In the genomic region with DNA sequence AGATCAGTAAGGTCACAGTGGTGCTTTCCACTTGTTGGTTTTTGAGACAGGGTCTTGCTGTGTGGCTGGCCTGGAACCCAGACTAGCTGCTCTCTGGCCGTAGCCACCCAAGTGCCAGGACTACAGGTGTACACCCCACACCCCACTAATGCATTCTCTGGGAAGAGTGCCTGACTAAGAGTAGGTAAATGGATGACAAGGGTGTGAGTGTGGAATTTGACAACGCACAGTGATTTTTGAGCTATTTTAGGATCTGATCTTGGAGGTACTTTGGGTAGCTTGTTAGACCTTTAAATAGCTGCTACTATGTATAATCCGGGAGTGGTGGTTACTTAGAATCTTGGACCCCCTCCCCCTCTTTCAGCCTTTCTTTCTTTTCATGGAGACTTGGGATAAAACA, we compare ENCODE assay signal across 17 mouse cellular contexts. TPM values are rescaled to one million over a fixed set of nuclear protein-coding genes. Genes with fewer than 3 reads are reported as not detected.
A peak's percentile ranks its signal among the peaks of the same experiment; 100 is the strongest.
DNase-seq lines count a peak whose midpoint lies in the region; ATAC-seq and TF ChIP-seq lines count a peak whose summit lies in the region.
"Had no signal": no experiment of that assay in that cellular context is flagged by ENCODE, and none has a peak within 500 bp of the region (broad histone marks: within the 10 kb centered on the region; RNA-seq: fewer than 3 reads in every experiment).

No protein-coding gene starts in this region.

- ATAC-seq in midbrain, embryonic 11.5 days (ENCODE audit: low FRiP score) = no peak
- ATAC-seq in midbrain, embryonic 16.5 days = no peak
- ATAC-seq in heart, embryonic 16.5 days (replicated peaks; ENCODE audit: extremely low read depth, insufficient read depth, low FRiP score) = peak; percentile 73
- ATAC-seq: forebrain, embryonic 14.5 days; hindbrain, postnatal 0 days had no signal

- WGBS in heart, adult 2 months = 63% methylated on average over 3 of the region's 3 CpGs
- WGBS in midbrain, embryonic 11.5 days = 87% methylated on average over 3 of the region's 3 CpGs
- 90% methylated on average over 3 of the region's 3 CpGs for WGBS in midbrain, embryonic 16.5 days
- 39% methylated on average over 3 of the region's 3 CpGs for WGBS in heart, embryonic 16.5 days

- H3K27me3 ChIP-seq in heart, adult 2 months (ENCODE audit: control insufficient read depth, insufficient read depth, low read length) = no peaks in the 10 kb centered on the region
- no peaks in the 10 kb centered on the region for H3K27me3 ChIP-seq in midbrain, embryonic 11.5 days (ENCODE audit: control insufficient read depth, insufficient read depth, low read length)
- no peaks in the 10 kb centered on the region for H3K27me3 ChIP-seq in midbrain, embryonic 16.5 days (ENCODE audit: control insufficient read depth, insufficient read depth, low read depth, low read length)
- H3K27me3 ChIP-seq in heart, embryonic 16.5 days (ENCODE audit: control insufficient read depth, insufficient read depth, low read length) = no peaks in the 10 kb centered on the region
- H3K27me3 ChIP-seq: hindbrain, embryonic 13.5 days had no signal

- no peaks in the 10 kb centered on the region; the same call in none of the 2 replicates for H3K4me1 ChIP-seq in heart, adult 2 months (ENCODE audit: control insufficient read depth, insufficient read depth, low read length)
- H3K4me1 ChIP-seq in midbrain, embryonic 11.5 days (ENCODE audit: control insufficient read depth, insufficient read depth, low read length) = no peaks in the 10 kb centered on the region
- no peaks in the 10 kb centered on the region for H3K4me1 ChIP-seq in midbrain, embryonic 16.5 days (ENCODE audit: control insufficient read depth, insufficient read depth, low read length)
- peaks cover 29% of the 10 kb centered on the region for H3K4me1 ChIP-seq in heart, embryonic 16.5 days (ENCODE audit: control insufficient read depth, insufficient read depth, low read length)
- H3K4me1 ChIP-seq: embryonic facial prominence, embryonic 10.5 days; hindbrain, embryonic 13.5 days had no signal

- intact Hi-C loops in heart, adult 2 months (cut with DNase I) = no loop called here
- intact Hi-C loops in left cerebral cortex, postnatal 10 days (cut with DNase I) = no loop called here

- no peak overlapping the region for H3K4me2 ChIP-seq in midbrain, embryonic 11.5 days
- H3K4me2 ChIP-seq in midbrain, embryonic 16.5 days (ENCODE audit: low read length) = no peak overlapping the region
- peak overlapping the region; percentile 43 for H3K4me2 ChIP-seq in heart, embryonic 16.5 days (ENCODE audit: low read depth, low read length)
- H3K4me2 ChIP-seq: hindbrain, embryonic 13.5 days had no signal

- H3K36me3 ChIP-seq in heart, adult 2 months (ENCODE audit: control insufficient read depth, insufficient read depth, low read length) = peaks cover 20% of the 10 kb centered on the region
- H3K36me3 ChIP-seq in midbrain, embryonic 11.5 days (ENCODE audit: control insufficient read depth, insufficient read depth, low read length) = no peaks in the 10 kb centered on the region
- peaks cover 3% of the 10 kb centered on the region; the same call in 1 of the 2 replicates for H3K36me3 ChIP-seq in midbrain, embryonic 16.5 days (ENCODE audit: control insufficient read depth, insufficient read depth, low read length)
- peaks cover 3% of the 10 kb centered on the region; the same call in 1 of the 2 replicates for H3K36me3 ChIP-seq in heart, embryonic 16.5 days (ENCODE audit: control insufficient read depth, insufficient read depth)

- no peak for DNase-seq in heart, adult 2 months
- DNase-seq in heart, adult 9 months (ENCODE audit: low spot score in 2 of 2) = no peak
- DNase-seq in midbrain, embryonic 11.5 days (ENCODE audit: low spot score, missing footprints) = peak; percentile 56
- no peak for DNase-seq in left cerebral cortex, postnatal 10 days (ENCODE audit: extremely low spot score in 1 of 2, low spot score in 2 of 2)
- no peak for DNase-seq in right cerebral cortex, adult 18-20 months
- DNase-seq: adrenal gland, adult 2 months; adrenal gland, postnatal 25 days; cerebellum, adult 18-20 months; gastrocnemius, postnatal 10 days; kidney, adult 11 months; kidney, adult 9 months had no signal

- H3K9me3 ChIP-seq in midbrain, embryonic 11.5 days (ENCODE audit: control insufficient read depth, low read length) = no peaks in the 10 kb centered on the region
- no peaks in the 10 kb centered on the region for H3K9me3 ChIP-seq in midbrain, embryonic 16.5 days (replicated peaks; ENCODE audit: control insufficient read depth, low read length, poor library complexity, severe bottlenecking)
- H3K9me3 ChIP-seq in heart, embryonic 16.5 days (replicated peaks; ENCODE audit: control insufficient read depth, low read length) = no peaks in the 10 kb centered on the region
- H3K9me3 ChIP-seq: embryonic facial prominence, embryonic 10.5 days; hindbrain, embryonic 13.5 days had no signal

- TF ChIP-seq POLR2A in heart, adult 2 months (IDR thresholded peaks at IDR 0.05; ENCODE audit: insufficient read depth, low read depth, low read length) = no peak

- no peak for TF ChIP-seq CTCF in heart, adult 2 months (IDR thresholded peaks at IDR 0.05)

- H3K4me3 ChIP-seq in heart, adult 2 months = no peak overlapping the region
- no peak overlapping the region for H3K4me3 ChIP-seq in midbrain, embryonic 11.5 days (ENCODE audit: low read depth, low read length)
- no peak overlapping the region for H3K4me3 ChIP-seq in midbrain, embryonic 16.5 days (ENCODE audit: low read depth, low read length)
- no peak overlapping the region for H3K4me3 ChIP-seq in heart, embryonic 16.5 days (ENCODE audit: low read length)
- H3K4me3 ChIP-seq: embryonic facial prominence, embryonic 10.5 days; hindbrain, embryonic 13.5 days had no signal

- H3K9ac ChIP-seq in heart, adult 2 months (ENCODE audit: low read depth, low read length) = no peak overlapping the region
- H3K9ac ChIP-seq in midbrain, embryonic 11.5 days (ENCODE audit: low read length) = no peak overlapping the region
- H3K9ac ChIP-seq in midbrain, embryonic 16.5 days (ENCODE audit: low read depth, low read length) = no peak overlapping the region
- 0 out of 2 replicates have a peak overlapping the region, but pooled peaks have one; percentile 9 for H3K9ac ChIP-seq in heart, embryonic 16.5 days (ENCODE audit: low read length)
- H3K9ac ChIP-seq: hindbrain, embryonic 13.5 days had no signal

- peak overlapping the region; percentile 79 for H3K27ac ChIP-seq in heart, adult 2 months
- H3K27ac ChIP-seq in midbrain, embryonic 11.5 days (ENCODE audit: low read depth, low read length) = no peak overlapping the region
- H3K27ac ChIP-seq in midbrain, embryonic 16.5 days (ENCODE audit: low read length) = no peak overlapping the region
- peak overlapping the region; percentile 83 for H3K27ac ChIP-seq in heart, embryonic 16.5 days (ENCODE audit: low read length)
- H3K27ac ChIP-seq: embryonic facial prominence, embryonic 10.5 days; hindbrain, embryonic 13.5 days; hindbrain, postnatal 0 days had no signal

- TF ChIP-seq EP300 in heart, adult 2 months (IDR thresholded peaks at IDR 0.05; ENCODE audit: insufficient read depth, low read depth, low read length) = no peak

- peaks cover 4% of the 10 kb centered on the region for H3K79me2 ChIP-seq in heart, adult 2 months (replicated peaks; ENCODE audit: control insufficient read depth, insufficient read depth, low read length)

RNA-seq across cellular contexts. Expression of a gene that starts 24.3 kb away (rescaled TPM):
- total RNA-seq in heart, adult 2 months (2021) = 10 to 100 TPM; 89.5 to 89.7 TPM
- 48.8 and 98.2 TPM in 2 replicates for polyA plus RNA-seq in heart, adult 2 months (2012; rRNA removed)
- 518 and 522 TPM in 2 replicates for polyA plus RNA-seq in midbrain, embryonic 11.5 days (2014; fragmentation: Nextera tagmentation; extraction: Ambion mirVana)
- 372 and 373 TPM in 2 replicates for polyA plus RNA-seq in midbrain, embryonic 16.5 days (2015; fragmentation: Nextera tagmentation; extraction: Ambion mirVana)
- polyA plus RNA-seq in heart, embryonic 16.5 days (2015; fragmentation: Nextera tagmentation; extraction: Ambion mirVana) = 246 and 253 TPM in 2 replicates
- total RNA-seq in left cerebral cortex, postnatal 10 days (2021) = 100 to 1,000 TPM; 232 to 236 TPM

RNA-seq across cellular contexts. Expression of a gene that starts 24.7 kb away (rescaled TPM):
- total RNA-seq in heart, adult 2 months (2021) = 100 to 1,000 TPM; 328 to 349 TPM
- 48.8 and 109 TPM in 2 replicates for polyA plus RNA-seq in heart, adult 2 months (2012; rRNA removed)
- polyA plus RNA-seq in midbrain, embryonic 11.5 days (2014; fragmentation: Nextera tagmentation; extraction: Ambion mirVana) = 141 and 148 TPM in 2 replicates
- polyA plus RNA-seq in midbrain, embryonic 16.5 days (2015; fragmentation: Nextera tagmentation; extraction: Ambion mirVana) = 59.9 and 61.0 TPM in 2 replicates
- polyA plus RNA-seq in heart, embryonic 16.5 days (2015; fragmentation: Nextera tagmentation; extraction: Ambion mirVana) = 72.6 and 83.7 TPM in 2 replicates
- 100 to 1,000 TPM; 207 to 231 TPM for total RNA-seq in left cerebral cortex, postnatal 10 days (2021)

RNA-seq across cellular contexts. Expression of a gene that starts 37.5 kb away (rescaled TPM):
- 100 to 1,000 TPM; 426 to 448 TPM for total RNA-seq in heart, adult 2 months (2021)
- polyA plus RNA-seq in heart, adult 2 months (2012; rRNA removed) = 684 and 1,165 TPM in 2 replicates
- polyA plus RNA-seq in midbrain, embryonic 11.5 days (2014; fragmentation: Nextera tagmentation; extraction: Ambion mirVana) = 316 and 343 TPM in 2 replicates
- polyA plus RNA-seq in midbrain, embryonic 16.5 days (2015; fragmentation: Nextera tagmentation; extraction: Ambion mirVana) = 237 and 240 TPM in 2 replicates
- polyA plus RNA-seq in heart, embryonic 16.5 days (2015; fragmentation: Nextera tagmentation; extraction: Ambion mirVana) = 629 and 634 TPM in 2 replicates
- 10 to 100 TPM; 79.0 to 82.0 TPM for total RNA-seq in left cerebral cortex, postnatal 10 days (2021)

Comparison
In these comparisons a context has a peak if more than half of its experiments do, and no peak if none do; other contexts are left out.
1. H3K27ac ChIP-seq: peak in heart, adult 2 months (single experiment) and heart, embryonic 16.5 days (single experiment); none in midbrain, embryonic 11.5 days (single experiment) and midbrain, embryonic 16.5 days (single experiment).